Mouse (Mus musculus) gastrocnemius, postnatal 36 days (tissue): ENCODE measurements around the gene Cdc42ep4. TPM values are rescaled to one million over a fixed set of nuclear protein-coding genes. Genes with fewer than 3 reads are reported as not detected.

ENCODE experiments used
- DNase-seq, 2 experiments: peaks; one replicate each; pipeline ENCODE4 v3.0.0; 2022
- intact Hi-C: fragments of 180-260 bp; cut with DNase I; formaldehyde crosslinking; loops from one replicate; pipeline ENCODE4 v1.15.1; 2025
- total RNA-seq, 2 experiments: library from RNA; stranded (reverse); gene quantifications; 2 replicates each; pipeline ENCODE4 v1.2.3; 2021

Cdc42ep4 gene
- total RNA-seq, 2 experiments from 2014 or later: 4.9 to 6.8 TPM

- intact Hi-C loops: no loop called here
- no peak for DNase-seq
These were observed 23.7 kb downstream of the Cdc42ep4 start for GRCm38 (mm10) chr11:113727992-113728391.

- intact Hi-C loops: no loop called here
- no peak for DNase-seq
These were observed 24.4 kb downstream of the Cdc42ep4 start for GRCm38 (mm10) chr11:113726994-113727888.

GRCm38 (mm10) chr11:113725235-113726048 is 26.2 kb downstream of the Cdc42ep4 start:
- intact Hi-C loops: no loop called here
- peak in 1 of 2 experiments; percentile 52 for DNase-seq

GRCm38 (mm10) chr11:113722405-113723090 is 29.1 kb downstream of the Cdc42ep4 start:
- DNase-seq: no peak
- intact Hi-C loops: no loop called here

GRCm38 (mm10) chr11:113717767-113718424 is 33.8 kb downstream of the Cdc42ep4 start:
- intact Hi-C loops: no loop called here
- no peak for DNase-seq

- intact Hi-C loops: no loop called here
- DNase-seq: no peak
These were observed 35.5 kb downstream of the Cdc42ep4 start for GRCm38 (mm10) chr11:113716132-113716531.

- intact Hi-C loops: no loop called here
- no peak for DNase-seq
These were observed 36.5 kb downstream of the Cdc42ep4 start for GRCm38 (mm10) chr11:113715078-113715674.

GRCm38 (mm10) chr11:113711061-113711460 is 40.6 kb downstream of the Cdc42ep4 start:
- intact Hi-C loops: no loop called here
- no peak for DNase-seq

GRCm38 (mm10) chr11:113710257-113710777 is 41.4 kb downstream of the Cdc42ep4 start:
- intact Hi-C loops: no loop called here
- no peak for DNase-seq

GRCm38 (mm10) chr11:113709731-113710256 is 41.9 kb downstream of the Cdc42ep4 start, which contains the start of gene Cpsf4l:
Gene Cpsf4l, minus strand, starts transcription at chr11:113710017.
- no peak for DNase-seq
- intact Hi-C loops: no loop called here

- intact Hi-C loops: no loop called here
- no peak for DNase-seq
These were observed 42.4 kb downstream of the Cdc42ep4 start for GRCm38 (mm10) chr11:113709272-113709671.

- intact Hi-C loops: no loop called here
These were observed 43.0 kb downstream of the Cdc42ep4 start for GRCm38 (mm10) chr11:113708629-113709213.

GRCm38 (mm10) chr11:113705966-113706652 is 45.6 kb downstream of the Cdc42ep4 start:
- DNase-seq: no peak
- intact Hi-C loops: no loop called here

More at GRCm38 (mm10) chr11:113708629-113709213, 43.0 kb downstream of the Cdc42ep4 start:
- no peak for DNase-seq

GRCm38 (mm10) chr11:113703758-113704157 is 47.9 kb downstream of the Cdc42ep4 start:
- intact Hi-C loops: no loop called here
- DNase-seq: peak; percentile 48 to 77

- intact Hi-C loops: no loop called here
- DNase-seq: no peak
These were observed 52.0 kb downstream of the Cdc42ep4 start for GRCm38 (mm10) chr11:113699643-113700042.

GRCm38 (mm10) chr11:113698013-113698545 is 53.6 kb downstream of the Cdc42ep4 start:
- DNase-seq: no peak
- intact Hi-C loops: no loop called here

- no peak for DNase-seq
- intact Hi-C loops: no loop called here
These were observed 54.1 kb downstream of the Cdc42ep4 start for GRCm38 (mm10) chr11:113697571-113697970.

GRCm38 (mm10) chr11:113691851-113692250 is 59.8 kb downstream of the Cdc42ep4 start:
- intact Hi-C loops: loop anchor here (5.0 kb wide), 1 partner anchor 40 kb away; the partner anchor contains the start of gene Slc39a11
- no peak for DNase-seq
